Mouse (Mus musculus) spleen, adult 2 months (tissue): ENCODE results near the gene Hist2h2aa2.

ENCODE experiments used
- CTCF ChIP-seq: fragments of 200-500 bp; IDR thresholded peaks from 2 replicates; pipeline ENCODE4 v1.5.1; 2011; ENCODE audit warnings: mild to moderate bottlenecking, inconsistent platforms; ENCODE audit not compliant: insufficient read depth, insufficient read length, insufficient replicate concordance; ENCODE audit errors: extremely low read depth
- POLR2A ChIP-seq: fragments of 200-500 bp; IDR thresholded peaks from 2 replicates; pipeline ENCODE4 v1.6.1; 2011; ENCODE audit warnings: low read depth, low read length, inconsistent platforms

DNA sequence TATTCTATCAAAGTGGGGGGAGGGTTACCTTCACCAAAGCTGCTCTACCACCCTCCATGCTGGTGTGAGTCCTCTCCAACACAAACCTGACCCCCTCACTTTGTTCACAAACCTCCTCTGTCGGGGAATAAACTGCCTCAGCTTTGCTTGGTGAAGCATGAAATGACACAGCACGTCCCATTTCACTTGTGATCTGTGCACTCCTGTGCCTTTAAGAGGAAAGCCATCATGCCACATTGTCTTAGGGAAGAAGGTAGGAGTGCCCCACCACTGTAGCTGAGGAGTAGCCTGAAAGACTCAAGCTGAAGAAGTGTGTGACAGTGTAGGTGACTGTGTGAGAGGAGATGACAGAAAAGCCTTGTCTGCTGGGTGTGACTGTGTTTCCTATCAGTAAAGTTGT is 14.7 kb downstream of the Hist2h2aa2 start:
- no peak for TF ChIP-seq POLR2A
- no peak for TF ChIP-seq CTCF
